Mouse (Mus musculus) embryo, embryonic 10 days (tissue): ENCODE measurements around the gene Sstr3.

Source experiments
- DNase-seq: peaks from one replicate; pipeline ENCODE4 v3.0.0-alpha.2; 2015; ENCODE audit warnings: low spot score

Gene Sstr3

DNA sequence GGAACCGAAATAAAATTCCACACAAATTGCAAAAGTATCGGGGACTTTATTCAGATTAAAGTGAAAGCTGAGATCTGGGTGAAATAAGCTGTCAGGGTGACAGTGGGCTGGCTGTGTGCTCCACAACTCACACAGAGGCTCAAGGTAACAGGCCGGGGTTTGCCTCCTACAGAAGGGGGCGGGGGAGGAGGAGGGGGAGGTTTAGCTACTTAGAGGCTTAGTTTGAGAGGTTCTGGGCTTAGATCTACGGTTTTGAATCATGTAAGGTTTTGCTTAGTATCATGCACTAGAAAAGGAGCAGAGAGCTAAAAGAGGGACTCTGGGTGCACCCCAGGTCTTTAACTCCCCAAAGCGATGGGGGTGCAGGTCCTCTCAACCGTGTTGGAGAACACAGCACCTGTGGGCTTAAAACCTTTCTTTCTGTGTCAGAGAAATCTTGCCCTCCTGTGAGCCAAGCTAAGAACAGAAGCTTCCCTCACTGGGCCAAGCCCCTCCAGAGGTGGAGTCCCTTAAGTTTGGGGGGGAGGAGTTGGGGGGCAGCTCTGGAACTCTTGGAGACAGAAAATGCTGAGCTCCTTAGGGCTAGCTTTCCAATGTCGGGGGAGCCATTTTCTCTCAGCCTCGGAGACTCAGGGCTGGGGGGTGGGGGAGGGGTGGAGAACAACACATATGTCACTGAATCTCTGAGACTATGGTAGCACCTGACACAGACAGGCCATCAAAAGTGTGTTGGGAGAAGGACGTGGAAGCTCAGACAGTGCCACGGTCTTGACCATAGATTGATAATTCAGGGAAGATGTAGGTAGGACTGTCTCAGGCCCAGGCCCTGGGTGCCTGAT, 14.9 kb upstream of the Sstr3 start:
- DNase-seq = no peak

DNA sequence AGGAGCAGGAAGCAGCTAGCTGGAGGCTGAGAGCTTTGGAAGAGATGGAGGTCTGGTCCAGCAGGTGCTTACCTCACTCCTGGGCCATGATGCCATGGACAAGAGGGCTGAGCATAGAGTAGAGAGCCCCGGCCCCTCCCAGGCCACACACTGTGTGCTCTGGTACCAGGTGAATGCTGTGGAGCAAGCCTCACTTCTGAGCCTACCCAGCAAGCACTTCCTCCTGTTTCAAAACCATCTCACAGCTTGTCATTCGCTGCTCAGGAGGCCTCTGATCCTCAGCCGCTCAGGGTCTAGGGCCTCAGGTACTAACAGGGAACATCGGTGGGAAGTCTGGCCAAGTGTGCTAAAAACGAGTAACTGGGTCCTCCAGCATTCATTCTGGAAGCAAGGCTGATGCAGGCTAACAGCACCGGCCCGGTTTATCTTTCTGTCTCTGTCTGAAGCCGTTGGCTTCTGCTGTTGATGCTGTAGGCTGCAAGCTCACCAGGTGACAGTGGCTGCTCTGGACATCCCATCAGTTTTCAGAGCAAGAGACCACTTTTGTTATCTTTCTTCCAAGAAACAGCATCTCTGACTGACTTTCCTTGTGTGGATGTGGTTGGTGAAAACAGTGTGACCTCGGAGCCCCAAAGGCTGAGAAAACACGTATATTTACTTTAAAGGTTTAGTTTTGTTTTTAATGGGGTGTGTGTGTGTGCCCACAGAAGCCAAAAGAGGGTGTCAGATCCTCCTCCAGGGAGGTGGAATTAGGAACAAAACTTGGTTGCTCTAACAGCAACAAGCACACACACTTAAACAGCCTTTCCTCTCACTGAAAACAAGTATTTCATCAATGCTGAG, 13.4 kb upstream of the Sstr3 start:
- DNase-seq = no peak

DNA sequence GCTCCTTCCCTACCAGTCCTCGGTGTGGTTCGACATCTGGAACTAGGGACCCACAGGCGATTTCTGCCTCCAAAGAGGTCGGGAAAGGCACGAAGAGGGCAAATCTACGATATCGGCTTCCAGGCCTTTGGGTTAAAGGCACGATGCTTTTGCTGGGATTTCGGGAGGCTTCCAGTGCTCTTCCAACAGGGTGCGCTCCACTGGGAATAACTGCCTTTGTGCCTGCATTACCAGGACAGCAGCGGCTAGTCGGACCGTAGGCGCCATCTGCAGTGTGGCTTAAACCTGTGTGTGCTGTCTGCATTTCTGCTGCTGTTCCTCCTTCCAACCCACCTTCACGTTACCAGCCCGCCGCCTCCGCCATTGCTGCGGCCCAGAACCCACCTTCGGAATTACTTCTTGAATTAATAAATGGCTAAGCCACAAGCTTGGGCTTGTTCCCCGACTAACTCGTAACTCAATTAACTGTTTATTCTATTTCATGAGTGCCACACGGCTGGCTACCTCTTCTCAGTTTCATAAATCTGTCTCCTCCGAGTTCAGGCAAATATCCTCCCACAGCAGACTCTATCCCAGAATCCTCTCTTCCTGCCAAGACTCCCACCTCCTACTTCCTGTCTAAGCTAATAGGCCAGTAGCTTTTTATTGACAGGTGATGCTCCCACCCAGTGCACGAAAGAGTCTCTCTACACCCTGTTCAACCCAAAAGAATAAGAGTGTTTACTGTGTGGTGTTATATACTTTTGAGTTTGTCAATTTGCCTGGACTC, 10.2 kb upstream of the Sstr3 start:
- DNase-seq = peak; percentile 19

DNA sequence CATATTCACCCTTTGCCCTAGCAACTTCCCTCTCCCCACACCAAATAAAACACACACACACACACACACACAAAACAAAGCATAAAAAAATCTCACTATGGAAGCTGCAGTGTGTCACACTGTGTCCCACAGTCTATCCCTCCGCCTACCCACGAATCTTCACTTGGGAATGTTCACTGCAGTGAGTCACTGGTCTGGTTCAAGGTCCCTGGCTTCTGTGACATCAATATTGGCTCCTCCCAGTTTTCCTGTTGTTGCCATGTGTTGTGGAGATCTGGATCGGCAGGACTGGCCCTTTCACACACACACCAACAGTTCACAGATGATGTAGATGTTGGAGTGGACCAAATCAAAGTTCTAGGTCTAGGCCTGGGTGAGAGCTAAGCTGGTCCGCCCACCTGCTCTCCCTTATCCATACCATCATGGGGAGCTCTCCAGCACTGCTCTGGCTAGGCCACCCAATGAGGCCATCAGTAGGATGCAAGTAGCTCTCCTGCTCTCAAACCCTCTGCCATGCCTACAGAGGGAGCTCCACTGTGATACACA, 4.8 kb upstream of the Sstr3 start:
- DNase-seq = no peak

DNA sequence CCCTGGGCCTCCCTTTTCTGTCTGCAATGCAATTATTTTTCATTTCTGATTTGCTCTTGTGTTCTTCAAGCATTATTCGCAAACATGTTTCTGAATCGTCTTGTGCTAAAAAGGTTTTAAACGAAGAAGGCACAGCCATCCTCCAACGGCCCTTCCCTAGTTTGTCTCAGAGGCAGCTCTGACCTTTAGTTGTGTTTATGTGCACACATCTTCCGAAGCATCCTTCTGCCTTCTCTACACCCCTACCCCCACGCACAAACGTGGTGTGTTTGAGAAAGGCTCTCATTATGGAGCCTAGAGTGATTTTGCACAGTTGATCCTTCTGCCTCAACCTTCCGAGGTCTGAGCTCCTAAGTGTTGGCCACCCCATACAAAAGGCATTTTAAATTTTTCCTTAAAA, 4.2 kb upstream of the Sstr3 start:
- DNase-seq = no peak

DNA sequence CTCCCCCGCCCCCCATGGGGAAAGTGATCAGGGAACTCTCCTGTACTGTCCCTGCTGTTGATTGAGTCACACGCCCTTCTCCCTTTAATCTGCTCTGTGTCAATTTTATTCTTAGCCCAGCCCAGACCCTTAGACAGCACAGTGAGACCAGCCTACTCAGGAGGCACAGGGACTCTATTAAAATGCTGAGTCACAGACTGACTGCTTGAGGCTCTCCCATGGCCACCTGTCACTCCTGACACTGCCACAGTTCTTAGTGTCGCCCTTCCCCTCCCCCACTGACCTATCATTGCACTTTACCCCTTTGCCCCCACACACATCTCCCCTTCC, 3.8 kb upstream of the Sstr3 start:
- DNase-seq = peak; percentile 60

DNA sequence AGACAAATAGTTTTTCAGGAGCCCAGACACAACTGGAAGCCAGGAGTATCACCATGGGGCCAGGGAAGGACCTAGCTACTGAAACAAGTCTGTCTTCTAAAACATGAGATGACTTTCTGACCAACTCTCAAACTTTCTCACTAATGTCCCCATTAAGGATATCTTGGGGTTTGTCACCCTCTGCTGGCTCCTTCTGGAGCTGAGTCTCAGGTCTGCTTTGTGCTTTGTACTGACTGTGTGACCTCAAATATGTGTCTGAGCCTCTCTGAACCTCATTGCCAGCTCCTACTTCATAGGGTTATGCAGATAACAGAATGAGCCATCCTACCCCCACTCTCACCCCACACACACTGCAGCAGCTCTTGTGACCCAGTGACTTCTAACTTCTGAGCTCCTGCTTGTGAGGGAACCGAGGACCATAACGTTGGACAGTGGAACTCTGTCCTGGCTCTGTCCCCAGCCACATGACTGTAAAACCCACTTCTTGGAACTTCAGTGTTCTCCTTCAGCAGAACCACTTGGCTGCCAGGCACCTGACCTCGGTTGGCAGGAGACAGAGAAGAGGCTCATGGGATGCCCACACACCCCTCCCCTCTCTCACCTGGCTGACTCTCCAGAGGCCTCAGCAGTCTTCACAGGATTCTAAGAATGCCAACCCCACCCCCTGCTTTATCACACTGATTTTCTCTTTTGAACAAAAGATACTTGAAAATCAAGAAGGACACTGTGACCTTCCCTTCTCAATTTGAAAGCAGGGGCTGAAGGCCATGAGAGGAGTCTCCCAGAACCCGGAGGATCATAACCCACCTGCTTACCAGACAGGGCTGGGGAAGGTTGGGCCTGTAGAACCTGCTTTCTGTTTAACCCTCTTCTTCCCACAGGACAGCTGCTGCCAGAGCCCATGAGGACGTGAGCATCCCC, 3.2 kb upstream of the Sstr3 start:
- DNase-seq = no peak

DNA sequence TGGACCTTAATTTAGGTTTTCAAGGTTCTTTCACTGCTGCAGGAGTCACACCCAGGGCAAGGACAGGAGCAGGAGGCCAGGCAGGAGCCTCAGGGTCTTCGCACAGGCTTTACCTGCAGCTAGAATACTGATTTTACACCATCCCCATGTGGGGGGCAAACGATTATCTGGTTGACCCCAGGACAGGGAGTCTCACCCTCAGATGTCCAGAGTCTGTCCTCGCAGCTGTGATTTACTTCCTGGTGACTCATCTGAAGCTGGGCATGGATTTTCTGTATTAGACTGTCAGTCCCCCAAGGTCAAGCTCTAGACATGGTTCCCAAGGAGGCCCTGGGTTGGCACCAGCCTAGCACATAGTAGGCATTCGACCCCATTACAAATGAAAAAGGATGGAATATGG, 1.6 kb upstream of the Sstr3 start:
- no peak for DNase-seq

DNA sequence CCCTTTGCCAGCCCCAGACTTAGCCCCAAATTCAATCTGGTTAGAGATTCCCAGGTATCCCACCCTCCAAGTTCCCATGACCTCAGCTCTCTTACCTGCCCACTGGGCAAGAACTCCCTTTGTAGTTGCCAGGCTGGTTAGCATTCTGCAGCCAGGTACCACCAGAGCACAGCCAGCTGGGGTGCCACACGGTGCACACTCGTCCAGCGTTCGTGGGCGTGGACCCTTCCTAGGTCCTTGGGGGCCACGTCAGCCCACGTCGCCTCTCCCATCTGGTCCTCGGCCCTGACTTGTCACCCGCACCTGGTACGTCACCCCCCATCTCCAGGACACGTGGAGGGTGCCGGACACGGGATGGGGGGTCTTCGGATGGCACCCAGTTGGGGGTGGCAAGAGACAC, 444 bp downstream of the Sstr3 start:
- DNase-seq = no peak

DNA sequence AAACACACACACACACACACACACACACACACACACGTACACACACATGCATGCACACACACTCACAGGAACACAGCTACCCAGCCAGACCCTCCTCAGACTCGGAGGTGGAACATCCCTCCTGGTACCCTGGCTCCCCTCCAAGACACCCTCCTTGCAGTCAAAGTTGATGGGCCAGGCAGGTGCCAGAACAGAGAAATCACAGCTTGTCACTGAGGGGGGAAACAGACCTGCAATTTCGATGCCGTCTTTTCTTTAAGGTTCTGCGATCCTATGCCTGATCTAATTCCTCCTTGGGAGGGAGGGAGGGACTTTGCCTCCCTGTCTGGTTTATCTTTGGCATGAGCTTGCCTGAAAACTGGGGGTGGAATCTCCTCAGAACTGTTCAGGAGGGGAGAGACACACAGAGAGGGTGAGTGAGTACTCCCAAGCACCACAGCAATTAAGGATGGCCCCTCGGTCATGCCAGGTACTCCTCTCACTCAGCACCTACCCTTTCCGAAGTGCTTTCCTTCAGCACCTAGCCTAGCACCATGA, 1.6 kb downstream of the Sstr3 start:
- DNase-seq = no peak

DNA sequence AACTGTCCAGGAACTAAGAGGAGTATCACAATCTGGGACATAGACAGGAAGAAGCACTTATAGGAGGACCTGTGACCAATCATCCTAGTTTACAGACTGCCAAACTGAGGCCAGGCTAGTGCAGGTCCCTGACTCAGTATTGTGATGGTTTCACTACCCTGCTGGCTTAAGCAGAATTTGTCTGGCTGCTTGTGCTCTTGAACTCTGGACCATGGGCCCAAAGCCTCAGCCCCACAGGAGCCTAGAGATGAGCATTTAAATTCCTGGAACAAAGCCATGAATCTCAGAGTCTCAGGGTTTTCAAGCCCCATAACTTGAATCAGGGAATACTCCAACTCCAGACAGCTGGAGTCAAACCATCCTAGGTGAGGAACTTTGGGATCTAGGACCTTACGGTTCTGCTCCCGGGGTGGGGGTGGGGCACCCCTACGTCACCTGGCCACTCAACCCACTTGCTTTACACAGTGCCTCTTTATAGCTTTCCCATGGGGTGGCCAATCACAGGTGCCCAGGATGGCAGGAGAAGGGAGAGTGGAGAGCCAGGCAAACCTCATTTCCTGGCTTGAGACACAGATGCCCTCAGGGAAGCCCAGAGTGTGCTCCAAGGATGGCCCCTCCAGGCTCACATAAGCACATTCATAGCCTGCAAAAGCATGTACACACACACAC, 2.3 kb downstream of the Sstr3 start:
- no peak for DNase-seq

DNA sequence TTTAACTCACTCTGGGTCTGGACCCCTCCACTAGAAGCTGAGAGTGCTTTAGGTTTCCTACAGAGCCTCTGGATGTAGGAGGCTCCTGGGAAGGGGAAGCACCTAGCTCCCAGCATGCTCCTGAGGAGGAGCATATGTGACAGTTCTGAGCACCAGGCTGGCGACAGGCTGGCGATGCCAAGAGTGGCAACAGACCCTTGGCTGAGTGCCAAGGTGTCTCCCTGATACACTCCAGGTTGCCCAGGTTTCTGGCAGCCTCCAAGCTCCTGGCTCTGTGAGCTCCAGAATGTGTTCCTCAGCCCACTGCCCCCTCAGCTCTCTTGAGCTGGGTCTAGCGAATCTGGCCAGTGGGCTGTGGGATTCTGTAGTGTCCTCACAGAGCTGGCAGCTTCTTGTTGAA, 2.9 kb downstream of the Sstr3 start:
- no peak for DNase-seq

DNA sequence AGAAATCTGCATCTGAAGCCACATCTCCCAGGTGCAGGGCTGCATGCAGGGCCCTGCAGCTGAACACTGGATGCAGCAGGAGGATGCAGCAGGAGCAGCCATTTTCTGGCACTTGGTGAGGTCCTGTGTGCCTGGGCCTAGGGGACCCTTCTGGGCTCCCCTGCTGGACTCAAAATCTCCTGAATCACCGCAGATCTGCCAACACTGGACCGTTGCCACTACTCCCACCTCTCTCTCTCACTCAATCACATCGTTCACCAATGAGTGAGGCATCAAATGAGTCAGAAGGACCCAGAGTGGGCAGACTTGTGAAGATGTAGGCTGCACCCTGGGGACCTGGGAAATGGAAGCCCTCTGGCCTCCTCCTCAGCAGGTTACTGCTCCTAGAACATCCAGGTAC, 3.4 kb downstream of the Sstr3 start:
- DNase-seq = no peak

DNA sequence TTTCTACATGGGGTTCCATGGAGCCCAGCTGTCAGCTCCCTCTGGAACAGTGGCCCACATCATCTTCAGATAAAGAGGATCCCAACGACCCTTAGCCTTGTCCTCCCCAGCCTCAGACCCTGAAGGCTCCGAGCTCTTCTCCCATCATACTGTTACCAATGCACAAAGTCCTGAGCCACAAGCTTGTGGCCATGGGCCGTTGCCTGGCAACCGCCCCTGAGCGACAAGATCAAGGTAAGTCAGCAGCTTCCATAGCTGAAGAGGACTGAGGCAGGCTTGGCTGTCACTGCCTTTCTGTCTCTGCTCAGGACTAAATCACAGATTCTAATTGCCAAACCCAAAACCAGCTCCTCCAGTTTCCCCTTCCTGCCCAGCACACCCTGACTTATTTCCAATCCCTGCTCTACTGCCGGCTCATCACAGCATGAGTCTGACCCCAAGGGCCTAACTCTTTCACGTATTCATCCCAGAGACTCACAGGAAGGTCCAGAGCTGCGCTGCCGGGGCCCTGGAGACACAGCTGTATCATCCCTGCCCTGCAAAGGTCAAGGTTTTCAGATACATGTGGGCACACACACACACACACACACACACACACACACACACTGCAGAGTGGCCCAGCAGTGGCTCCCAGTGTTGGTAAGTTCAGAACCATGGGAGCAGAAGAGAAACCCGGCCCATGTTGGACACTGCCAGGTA, 8.6 kb downstream of the Sstr3 start:
- DNase-seq = no peak

DNA sequence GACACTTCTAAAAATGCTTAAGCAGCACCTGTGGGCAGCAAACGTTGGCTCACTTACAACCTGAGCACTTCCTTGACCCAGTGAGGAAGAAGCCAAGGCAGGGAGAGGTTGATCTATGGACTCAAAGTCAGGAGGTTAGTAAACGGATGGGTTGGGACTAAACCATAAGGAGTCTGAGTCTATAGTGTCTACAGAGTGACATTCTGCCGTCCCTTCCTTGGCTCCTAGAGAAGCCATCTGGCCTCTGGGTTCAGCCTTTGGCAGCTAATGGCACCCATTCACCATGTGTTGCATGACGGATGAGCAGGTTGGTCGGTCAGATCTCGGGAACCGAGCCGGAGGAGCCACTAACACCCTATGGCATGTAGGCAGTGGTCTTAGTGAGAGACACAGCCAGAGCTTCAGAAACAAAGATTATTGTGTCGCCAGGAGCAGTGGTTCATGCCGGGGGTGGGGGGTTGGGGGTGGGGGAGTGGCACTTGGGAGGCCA, 11.1 kb downstream of the Sstr3 start:
- DNase-seq = no peak

DNA sequence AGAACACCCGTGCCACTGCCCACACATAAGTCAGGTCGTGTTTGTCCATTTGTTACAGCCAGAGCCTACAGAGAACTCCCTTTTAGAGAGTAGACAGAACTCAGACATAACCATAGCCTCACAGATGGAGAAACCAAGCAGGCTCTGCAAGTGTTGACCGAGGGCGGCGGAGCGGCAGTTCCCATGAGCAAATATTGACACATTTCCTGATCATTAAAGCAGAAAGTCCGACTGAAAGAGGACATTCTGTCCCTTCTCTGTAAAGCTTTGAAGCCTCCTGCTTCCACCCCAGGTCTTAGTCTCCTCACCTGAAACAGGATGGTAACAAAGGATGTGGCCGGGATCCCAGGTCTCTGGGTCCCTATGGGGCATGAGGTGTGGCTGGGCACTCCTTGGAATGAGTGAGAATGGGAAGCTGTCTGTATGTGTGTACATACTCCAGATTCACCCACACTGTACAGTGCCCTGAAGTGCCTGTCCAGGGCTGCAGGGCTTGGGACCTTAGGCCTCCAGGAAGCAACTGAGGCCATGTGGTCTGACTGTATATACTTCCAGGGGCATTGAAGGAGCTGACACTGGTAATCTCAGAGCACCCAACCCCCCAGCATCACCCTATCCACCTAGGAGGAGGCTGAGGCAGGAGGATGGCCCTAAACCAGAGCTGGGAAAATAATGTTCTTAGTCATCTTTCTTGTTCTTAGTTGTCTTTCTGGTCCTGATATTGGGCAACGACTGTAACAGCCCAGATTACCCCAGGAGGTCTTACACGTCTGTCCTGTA, 11.7 kb downstream of the Sstr3 start:
- DNase-seq = no peak

DNA sequence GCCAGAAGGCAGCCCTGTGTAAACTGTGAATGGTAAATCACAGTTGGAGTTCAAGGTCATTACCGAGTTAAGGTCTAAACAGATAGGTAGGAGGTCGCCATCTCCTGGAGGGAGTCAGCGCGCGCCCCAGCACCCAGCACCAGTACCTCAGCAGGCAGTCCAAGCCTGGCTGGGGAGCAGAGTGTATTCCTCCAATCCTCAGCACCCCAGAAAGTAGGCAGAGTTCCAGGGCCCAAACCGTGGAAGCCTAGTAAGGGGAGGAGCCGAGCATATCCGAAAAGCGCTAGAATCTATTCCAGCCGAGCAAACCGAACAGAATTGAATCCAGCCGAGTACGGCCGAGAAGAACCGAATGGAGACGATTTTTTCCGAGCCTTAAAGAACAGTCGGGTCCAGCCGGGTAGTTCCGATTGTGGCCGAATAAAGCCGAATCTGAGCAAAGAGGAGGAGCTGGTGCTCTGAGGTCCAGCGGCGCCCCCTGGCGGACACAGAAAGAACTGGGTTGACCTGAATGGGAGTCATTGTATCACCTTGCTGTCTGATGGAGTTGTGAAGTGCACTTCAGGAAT, 12.5 kb downstream of the Sstr3 start:
- DNase-seq = peak; percentile 97

DNA sequence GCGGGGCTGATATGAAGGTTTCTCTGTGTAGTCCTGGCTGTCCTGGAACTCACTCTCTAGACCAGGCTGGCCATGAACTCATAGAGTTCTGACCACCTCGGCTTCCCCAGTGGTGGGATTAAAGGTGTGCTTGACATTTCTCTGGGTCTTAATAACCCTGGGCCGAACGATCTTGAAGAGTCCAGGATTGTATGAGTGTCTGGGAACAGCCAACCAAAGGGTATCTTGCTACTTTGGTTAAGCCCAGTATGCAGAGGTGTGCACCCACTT, 13.1 kb downstream of the Sstr3 start:
- no peak for DNase-seq
